Mouse (Mus musculus) stomach, postnatal 0 days (tissue): ENCODE measurements around the gene Paqr9.

ENCODE experiments used
- CTCF ChIP-seq: IDR thresholded peaks from 2 replicates; pipeline ENCODE4 v1.5.1; 2016; ENCODE audit warnings: antibody characterized with exemption, low read depth, mild to moderate bottlenecking, moderate library complexity
- EP300 ChIP-seq: optimal IDR thresholded peaks from 2 replicates; pipeline ENCODE3; 2016; ENCODE audit warnings: antibody characterized with exemption

DNA sequence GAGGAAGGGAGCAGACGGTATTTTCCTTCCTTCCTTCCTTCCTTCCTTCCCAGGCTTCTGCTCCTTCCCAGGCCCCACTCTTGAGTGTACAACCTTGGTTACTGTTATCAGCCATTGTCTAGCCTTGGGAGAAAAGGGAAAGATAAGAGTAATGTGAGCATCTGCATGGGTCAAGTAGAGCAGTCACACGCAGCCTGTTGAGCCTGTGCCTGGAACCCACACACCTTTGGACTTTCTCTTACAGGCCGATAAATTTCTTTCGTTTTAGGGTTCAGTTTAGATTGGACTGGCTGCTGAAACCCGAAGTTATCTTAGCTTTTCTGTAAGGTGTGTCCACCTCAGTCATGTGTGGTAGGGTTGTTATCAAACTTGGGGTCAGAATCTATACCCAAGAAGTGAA lies 10.5 kb downstream of the Paqr9 start:
- TF ChIP-seq CTCF (no peak), EP300 (no peak)
